Mouse (Mus musculus): ENCODE results near the gene Ttyh1. TPM values are rescaled to one million over a fixed set of nuclear protein-coding genes. Genes with fewer than 3 reads are reported as not detected.

The Ttyh1 gene
- total and polyA plus RNA-seq, 3 experiments = 0.08 to 0.17 TPM; not detected in 1

DNA sequence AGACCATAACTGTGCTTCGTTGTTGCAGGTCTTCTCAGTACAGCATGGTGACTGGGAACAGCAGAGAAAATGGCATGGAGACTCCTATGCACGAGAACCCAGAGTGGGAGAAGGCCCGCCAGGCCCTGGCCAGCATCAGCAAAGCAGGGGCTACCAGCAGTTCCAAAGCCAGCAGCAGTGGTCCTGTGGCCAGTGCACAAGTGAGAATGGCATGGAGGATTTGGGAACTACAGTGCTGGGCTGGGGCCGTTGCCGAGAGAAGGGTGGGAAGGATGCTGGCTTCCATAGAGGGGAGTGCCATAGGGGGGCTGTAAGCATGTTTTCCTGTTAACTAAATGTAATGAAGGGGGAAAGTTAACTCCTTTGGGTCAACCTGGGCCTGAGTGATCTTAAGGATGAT, 20.2 kb downstream of the Ttyh1 start:
- dilution Hi-C loops (cut with MboI; ENCODE audit: extremely low pct_ligation_motif_present, extremely low pct_unique_long_range_greater_than_20kb, low sequenced_read_pairs) (no loop called here), in situ Hi-C loops (cut with MboI; ENCODE audit: low pct_ligation_motif_present, low pct_unique_long_range_greater_than_20kb, low sequenced_read_pairs) (no loop called here)
- peaks cover 16 to 59% of the 10 kb centered on the region in 2 experiments for H3K4me1 ChIP-seq (ENCODE audit: control insufficient read depth in 1 of 2, insufficient read depth in 2 of 2)
- peaks cover 53 to 69% of the 10 kb centered on the region in 2 experiments for H3K36me3 ChIP-seq (replicated peaks in 1 of 2; ENCODE audit: control insufficient read depth in 1 of 2, insufficient read depth in 1 of 2, low read length in 1 of 2)
- no peaks in the 10 kb centered on the region for H3K27me3 ChIP-seq (replicated peaks)
- peaks cover 23% of the 10 kb centered on the region for H3K79me2 ChIP-seq (replicated peaks; ENCODE audit: control insufficient read depth, extremely low read depth, insufficient read depth, poor library complexity, severe bottlenecking)
- H3K9me3 ChIP-seq (replicated peaks; ENCODE audit: low read length) = no peaks in the 10 kb centered on the region
- H3K27ac ChIP-seq (ENCODE audit: insufficient read depth, low read depth) = no peak overlapping the region
- no peak for DNase-seq (ENCODE audit: extremely low read depth)
- H3K4me2 ChIP-seq (ENCODE audit: insufficient read depth, low read depth, poor library complexity, severe bottlenecking) = no peak overlapping the region
- TF ChIP-seq JUN (IDR thresholded peaks at IDR 0.05; ENCODE audit: insufficient read depth, low read depth, low read length) = no peak
- TF ChIP-seq BHLHE40 (IDR thresholded peaks at IDR 0.05; ENCODE audit: low read depth, low read length) = no peak
- TF ChIP-seq MAFK (IDR thresholded peaks at IDR 0.05; ENCODE audit: insufficient replicate concordance, low read length) = no peak
- no peak for TF ChIP-seq CHD2 (IDR thresholded peaks at IDR 0.05; ENCODE audit: low read length)
- no peak for TF ChIP-seq POLR2A (IDR thresholded peaks at IDR 0.05; ENCODE audit: low read depth, low read length)
- TF ChIP-seq ZMIZ1 (IDR thresholded peaks at IDR 0.05; ENCODE audit: low read depth, low read length) = no peak
- no peak for TF ChIP-seq RAD21 (IDR thresholded peaks at IDR 0.05; ENCODE audit: low read depth, low read length)
- no peak for TF ChIP-seq MYC (IDR thresholded peaks at IDR 0.05; ENCODE audit: low read depth, low read length)
- TF ChIP-seq ETS1 (conservative IDR thresholded peaks at IDR 0.05; ENCODE audit: low read depth, low read length) = no peak
- TF ChIP-seq MAZ (IDR thresholded peaks at IDR 0.05; ENCODE audit: low read depth, low read length) = no peak
- no peak for TF ChIP-seq SMC3 (IDR thresholded peaks at IDR 0.05; ENCODE audit: low read depth, low read length)
- TF ChIP-seq ZC3H11A (IDR thresholded peaks at IDR 0.05; ENCODE audit: low read depth, low read length) = no peak
- TF ChIP-seq MAX (IDR thresholded peaks at IDR 0.05; ENCODE audit: low read length) = no peak
- no peak for TF ChIP-seq PAX5 (IDR thresholded peaks at IDR 0.05; ENCODE audit: low read length)
- TF ChIP-seq E2F4 (IDR thresholded peaks at IDR 0.05; ENCODE audit: insufficient replicate concordance, low read depth, low read length) = no peak
- TF ChIP-seq POLR2AphosphoS2 (IDR thresholded peaks at IDR 0.05; ENCODE audit: low read depth, low read length) = no peak
- H3K4me3 ChIP-seq (replicated peaks in 1 of 3; ENCODE audit: low read depth in 2 of 3, low read length in 2 of 3, poor library complexity in 1 of 3) = no peak overlapping the region
- H3K9ac ChIP-seq (ENCODE audit: insufficient read depth, low read depth) = no peak overlapping the region

DNA sequence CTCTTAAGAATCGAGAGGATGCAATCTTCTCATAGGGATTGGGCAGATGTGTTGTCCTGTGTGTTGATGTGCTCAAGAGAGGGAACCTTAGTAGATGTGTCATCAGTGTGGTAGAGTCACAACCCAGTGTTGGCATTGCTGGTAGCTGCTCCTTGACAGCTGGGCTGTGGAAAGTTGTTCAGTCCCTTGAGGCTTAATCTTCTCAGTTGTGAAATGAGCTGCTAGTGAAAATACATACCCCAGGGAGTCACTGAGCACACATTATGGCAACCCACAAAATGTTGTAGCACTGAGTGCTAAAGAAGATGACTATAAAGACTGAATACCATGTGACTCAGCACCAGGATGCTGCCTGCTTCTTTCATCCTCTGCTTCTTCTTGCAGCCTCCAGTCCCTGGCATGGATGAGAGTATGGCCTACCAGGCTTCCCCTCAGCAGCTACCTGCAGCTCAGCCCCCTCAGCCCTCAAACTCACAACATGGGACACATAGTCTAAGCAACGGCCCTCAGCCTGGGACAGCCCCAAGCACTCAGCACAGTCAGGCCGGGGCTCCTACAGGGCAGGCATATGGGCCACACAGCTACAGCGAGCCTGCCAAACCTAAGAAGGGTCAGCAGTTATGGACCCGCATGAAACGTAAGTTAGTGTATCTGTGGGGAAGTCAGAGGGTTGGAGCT, 22.6 kb downstream of the Ttyh1 start:
- dilution Hi-C loops (cut with MboI; ENCODE audit: extremely low pct_ligation_motif_present, extremely low pct_unique_long_range_greater_than_20kb, low sequenced_read_pairs) = no loop called here
- H3K27me3 ChIP-seq (replicated peaks) = no peaks in the 10 kb centered on the region
- H3K79me2 ChIP-seq (replicated peaks; ENCODE audit: control insufficient read depth, extremely low read depth, insufficient read depth, poor library complexity, severe bottlenecking) = peaks cover 23% of the 10 kb centered on the region
- H3K27ac ChIP-seq (ENCODE audit: insufficient read depth, low read depth) = peak overlapping the region; percentile 66
- H3K9me3 ChIP-seq (replicated peaks; ENCODE audit: low read length) = no peaks in the 10 kb centered on the region
- H3K36me3 ChIP-seq (replicated peaks in 1 of 2; ENCODE audit: control insufficient read depth in 1 of 2, insufficient read depth in 1 of 2, low read length in 1 of 2) = peaks cover 77 to 90% of the 10 kb centered on the region in 2 experiments
- peak overlapping the region in 1 of 3 experiments; percentile 8 for H3K4me3 ChIP-seq (replicated peaks in 1 of 3; ENCODE audit: low read depth in 2 of 3, low read length in 2 of 3, poor library complexity in 1 of 3)
- no peak overlapping the region; the same call in 1 of the 2 replicates for H3K4me2 ChIP-seq (ENCODE audit: insufficient read depth, low read depth, poor library complexity, severe bottlenecking)
- peak; percentile 63 for DNase-seq (ENCODE audit: extremely low read depth)
- in situ Hi-C loops (cut with MboI; ENCODE audit: low pct_ligation_motif_present, low pct_unique_long_range_greater_than_20kb, low sequenced_read_pairs) = no loop called here
- peaks cover 16 to 51% of the 10 kb centered on the region in 2 experiments for H3K4me1 ChIP-seq (ENCODE audit: control insufficient read depth in 1 of 2, insufficient read depth in 2 of 2)
- no peak overlapping the region for H3K9ac ChIP-seq (ENCODE audit: insufficient read depth, low read depth)
- peak; percentile 81 for TF ChIP-seq IRF4 (IDR thresholded peaks at IDR 0.05; ENCODE audit: low read depth, low read length)
- no peak for TF ChIP-seq NRF1 (IDR thresholded peaks at IDR 0.05; ENCODE audit: low read depth, low read length)
- no peak for TF ChIP-seq ZC3H11A (IDR thresholded peaks at IDR 0.05; ENCODE audit: low read depth, low read length)
- peak; percentile 49; the same call in 1 of the 2 replicates for TF ChIP-seq BHLHE40 (IDR thresholded peaks at IDR 0.05; ENCODE audit: low read depth, low read length)
- no peak for TF ChIP-seq POLR2AphosphoS2 (IDR thresholded peaks at IDR 0.05; ENCODE audit: low read depth, low read length)
- no peak for TF ChIP-seq MXI1 (IDR thresholded peaks at IDR 0.05; ENCODE audit: low read depth, low read length)
- TF ChIP-seq GABPA (IDR thresholded peaks at IDR 0.05; ENCODE audit: insufficient replicate concordance, low read depth, low read length) = no peak
- no peak for TF ChIP-seq TCF12 (IDR thresholded peaks at IDR 0.05; ENCODE audit: low read depth, low read length)
- no peak for TF ChIP-seq HCFC1 (IDR thresholded peaks at IDR 0.05; ENCODE audit: low read depth, low read length)
- TF ChIP-seq NELFE (IDR thresholded peaks at IDR 0.05; ENCODE audit: low read depth, low read length) = no peak
- peak; percentile 69; the same call in 1 of the 2 replicates for TF ChIP-seq SIN3A (IDR thresholded peaks at IDR 0.05; ENCODE audit: low read length)
- 0 out of 2 replicates have a peak, but pooled peaks have one; percentile 39 for TF ChIP-seq RCOR1 (conservative IDR thresholded peaks at IDR 0.05; ENCODE audit: low read depth, low read length)
- no peak for TF ChIP-seq CHD2 (IDR thresholded peaks at IDR 0.05; ENCODE audit: low read length)
- no peak for TF ChIP-seq POLR2A (IDR thresholded peaks at IDR 0.05; ENCODE audit: low read depth, low read length)
- no peak for TF ChIP-seq CTCF (conservative IDR thresholded peaks at IDR 0.05 in 1 of 2, IDR thresholded peaks at IDR 0.05 in 1 of 2; ENCODE audit: low read depth in 2 of 2, low read length in 2 of 2)
- TF ChIP-seq MAZ (IDR thresholded peaks at IDR 0.05; ENCODE audit: low read depth, low read length) = no peak
- TF ChIP-seq PAX5 (IDR thresholded peaks at IDR 0.05; ENCODE audit: low read length) = no peak
- TF ChIP-seq ZMIZ1 (IDR thresholded peaks at IDR 0.05; ENCODE audit: low read depth, low read length) = no peak
- TF ChIP-seq USF1 (IDR thresholded peaks at IDR 0.05; ENCODE audit: low read depth, low read length) = no peak
- TF ChIP-seq MEF2A (IDR thresholded peaks at IDR 0.05; ENCODE audit: borderline replicate concordance, low read depth, low read length) = no peak
- no peak for TF ChIP-seq USF2 (conservative IDR thresholded peaks at IDR 0.05; ENCODE audit: low read depth, low read length)
- TF ChIP-seq UBTF (IDR thresholded peaks at IDR 0.05; ENCODE audit: low read depth, low read length) = no peak
- no peak for TF ChIP-seq MAFK (IDR thresholded peaks at IDR 0.05; ENCODE audit: insufficient replicate concordance, low read length)
- no peak for TF ChIP-seq MYC (IDR thresholded peaks at IDR 0.05; ENCODE audit: low read depth, low read length)
